Mouse (Mus musculus): ENCODE results near the gene Atf4. TPM values are rescaled to one million over a fixed set of nuclear protein-coding genes. Genes with fewer than 3 reads are reported as not detected.
A peak's percentile ranks its signal among the peaks of the same experiment; 100 is the strongest.

The Atf4 gene
- polyA plus RNA-seq, 1 experiment from 2014 or later: 74.9 TPM

DNA sequence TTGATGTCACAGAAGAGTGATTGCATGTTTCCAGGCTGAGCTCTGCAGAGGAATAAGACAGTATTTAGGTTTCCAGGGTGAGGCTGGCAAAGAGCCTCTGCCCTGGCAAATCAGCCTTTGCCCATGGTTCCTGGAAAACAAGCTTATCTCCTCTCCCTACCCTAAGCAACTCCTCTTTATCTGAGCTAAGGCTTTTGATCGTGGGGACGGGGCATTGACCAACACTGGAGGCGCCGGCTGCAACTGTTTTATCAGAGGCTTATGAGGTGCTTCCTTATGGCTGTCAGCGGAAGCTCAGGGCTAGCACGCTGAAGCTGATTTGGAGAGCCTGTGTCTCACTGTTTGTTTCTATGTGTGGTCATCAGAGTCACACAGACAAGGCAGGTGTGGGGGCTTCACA lies 4.4 kb upstream of the Atf4 start:
- H3K27me3 ChIP-seq (replicated peaks): no peaks in the 10 kb centered on the region
- 17% methylated on average over 6 of the region's 6 CpGs for WGBS
- H3K9me3 ChIP-seq: no peaks in the 10 kb centered on the region
- H3K4me2 ChIP-seq: peak overlapping the region; percentile 42
- H3K4me1 ChIP-seq: peaks cover 52% of the 10 kb centered on the region
- H3K36me3 ChIP-seq: peaks cover 71% of the 10 kb centered on the region
- no peak for ATAC-seq (ENCODE audit: extremely low read depth, insufficient number of reproducible peaks, low FRiP score, low TSS enrichment)
- H3K27ac ChIP-seq (replicated peaks): peak overlapping the region; percentile 92
- H3K4me3 ChIP-seq: no peak overlapping the region
- peak overlapping the region; percentile 73 for H3K9ac ChIP-seq

DNA sequence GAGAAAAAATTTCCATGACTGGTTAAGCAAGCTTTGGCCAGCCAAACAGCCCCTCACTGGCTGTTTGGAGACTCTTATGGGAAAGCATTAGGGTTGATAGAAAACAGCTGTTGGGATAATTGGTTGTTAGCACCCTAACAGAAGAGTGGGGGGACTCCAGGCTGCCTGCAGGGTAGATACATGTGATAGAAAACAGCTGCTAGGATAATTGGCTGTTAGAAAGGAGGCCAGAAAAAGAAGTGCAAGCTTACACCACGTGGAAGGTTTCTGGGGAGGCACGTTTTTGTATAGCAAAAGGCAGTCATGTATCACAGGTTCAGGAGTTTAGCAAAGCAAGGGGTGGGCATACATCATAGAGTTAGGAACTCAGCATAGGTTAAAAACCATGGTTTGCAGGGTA lies 1.5 kb upstream of the Atf4 start:
- Histone ChIP-seq H3K4me2 (peak overlapping the region; percentile 90), H3K9ac (peak overlapping the region; percentile 91; the same call in 1 of the 2 replicates), H3K9me3 (no peaks in the 10 kb centered on the region), H3K27me3 (replicated peaks) (no peaks in the 10 kb centered on the region), H3K27ac (replicated peaks) (peak overlapping the region; percentile 100), H3K4me3 (peak overlapping the region; percentile 100; the same call in 1 of the 2 replicates), H3K4me1 (peaks cover 74% of the 10 kb centered on the region), H3K36me3 (peaks cover 66% of the 10 kb centered on the region)
- 27% methylated on average over 2 of the region's 2 CpGs for WGBS
- no peak for ATAC-seq (ENCODE audit: extremely low read depth, insufficient number of reproducible peaks, low FRiP score, low TSS enrichment)

DNA sequence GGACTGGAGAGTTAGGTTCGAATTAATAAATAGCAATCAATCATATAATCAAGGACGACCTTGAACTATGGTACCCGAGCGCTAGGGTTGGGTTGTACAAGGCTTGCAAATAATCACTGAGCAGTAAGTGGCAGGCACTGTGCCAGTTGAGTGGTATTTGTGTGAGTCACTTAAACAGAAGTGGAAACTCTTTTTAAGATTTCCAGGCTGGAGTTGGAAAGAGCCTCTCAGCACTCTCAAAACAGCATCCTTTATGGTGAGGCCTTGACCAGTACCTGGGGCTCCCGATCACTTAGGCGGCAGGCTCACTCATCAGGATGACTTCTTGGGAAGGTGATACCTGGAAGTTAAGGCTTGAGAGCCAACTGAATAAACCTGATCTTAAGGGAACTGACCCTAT lies 777 bp upstream of the Atf4 start:
- peaks cover 80% of the 10 kb centered on the region for H3K4me1 ChIP-seq
- peak overlapping the region; percentile 90 for H3K4me2 ChIP-seq
- H3K4me3 ChIP-seq: peak overlapping the region; percentile 100
- no peaks in the 10 kb centered on the region for H3K9me3 ChIP-seq
- H3K9ac ChIP-seq: peak overlapping the region; percentile 91
- WGBS: 34% methylated on average over 6 of the region's 6 CpGs
- no peaks in the 10 kb centered on the region for H3K27me3 ChIP-seq (replicated peaks)
- peaks cover 65% of the 10 kb centered on the region for H3K36me3 ChIP-seq
- peak overlapping the region; percentile 100 for H3K27ac ChIP-seq (replicated peaks)
- ATAC-seq (ENCODE audit: extremely low read depth, insufficient number of reproducible peaks, low FRiP score, low TSS enrichment): no peak

DNA sequence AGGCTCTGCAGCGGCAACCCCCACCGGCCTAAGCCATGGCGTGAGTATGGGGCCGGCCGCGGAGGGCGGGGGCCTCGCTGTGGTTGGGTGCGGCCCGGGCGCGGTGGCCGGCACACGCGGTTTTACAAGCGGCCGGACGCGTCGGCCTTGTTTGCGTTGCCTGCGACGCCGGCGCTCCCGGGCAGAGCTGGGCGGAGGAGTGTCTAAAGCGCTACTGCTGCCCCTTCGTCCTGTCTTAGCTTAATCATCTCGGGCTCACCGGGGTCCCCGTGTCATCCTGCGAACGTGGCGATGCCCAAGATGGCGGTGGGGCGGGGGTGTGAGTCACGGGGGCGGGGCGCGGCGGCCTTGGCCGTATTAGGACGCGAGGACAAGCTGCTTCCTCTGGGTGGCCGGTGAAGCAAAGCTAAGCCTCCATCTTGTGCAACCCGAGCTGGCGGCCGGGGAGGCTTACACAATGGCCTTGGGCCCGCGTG lies 700 bp downstream of the Atf4 start:
- Histone ChIP-seq H3K4me3 (peak overlapping the region; percentile 100), H3K4me1 (peaks cover 69% of the 10 kb centered on the region), H3K9ac (peak overlapping the region; percentile 100), H3K9me3 (no peaks in the 10 kb centered on the region), H3K27me3 (replicated peaks) (no peaks in the 10 kb centered on the region), H3K36me3 (peaks cover 65% of the 10 kb centered on the region), H3K27ac (replicated peaks) (peak overlapping the region; percentile 100), H3K4me2 (peak overlapping the region; percentile 90)
- ATAC-seq (ENCODE audit: extremely low read depth, insufficient number of reproducible peaks, low FRiP score, low TSS enrichment): peak; percentile 43
- under 1% methylated on average over 51 of the region's 51 CpGs for WGBS

DNA sequence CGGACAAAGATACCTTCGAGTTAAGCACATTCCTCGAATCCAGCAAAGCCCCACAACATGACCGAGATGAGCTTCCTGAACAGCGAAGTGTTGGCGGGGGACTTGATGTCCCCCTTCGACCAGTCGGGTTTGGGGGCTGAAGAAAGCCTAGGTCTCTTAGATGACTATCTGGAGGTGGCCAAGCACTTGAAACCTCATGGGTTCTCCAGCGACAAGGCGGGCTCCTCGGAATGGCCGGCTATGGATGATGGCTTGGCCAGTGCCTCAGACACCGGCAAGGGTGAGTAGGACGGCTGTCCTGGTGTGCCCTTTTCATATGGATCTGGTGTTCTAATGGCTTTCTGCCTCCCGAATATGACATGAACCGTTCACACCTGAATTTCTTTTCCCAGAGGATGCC lies 1.3 kb downstream of the Atf4 start:
- H3K36me3 ChIP-seq: peaks cover 65% of the 10 kb centered on the region
- 5% methylated on average over 16 of the region's 16 CpGs for WGBS

DNA sequence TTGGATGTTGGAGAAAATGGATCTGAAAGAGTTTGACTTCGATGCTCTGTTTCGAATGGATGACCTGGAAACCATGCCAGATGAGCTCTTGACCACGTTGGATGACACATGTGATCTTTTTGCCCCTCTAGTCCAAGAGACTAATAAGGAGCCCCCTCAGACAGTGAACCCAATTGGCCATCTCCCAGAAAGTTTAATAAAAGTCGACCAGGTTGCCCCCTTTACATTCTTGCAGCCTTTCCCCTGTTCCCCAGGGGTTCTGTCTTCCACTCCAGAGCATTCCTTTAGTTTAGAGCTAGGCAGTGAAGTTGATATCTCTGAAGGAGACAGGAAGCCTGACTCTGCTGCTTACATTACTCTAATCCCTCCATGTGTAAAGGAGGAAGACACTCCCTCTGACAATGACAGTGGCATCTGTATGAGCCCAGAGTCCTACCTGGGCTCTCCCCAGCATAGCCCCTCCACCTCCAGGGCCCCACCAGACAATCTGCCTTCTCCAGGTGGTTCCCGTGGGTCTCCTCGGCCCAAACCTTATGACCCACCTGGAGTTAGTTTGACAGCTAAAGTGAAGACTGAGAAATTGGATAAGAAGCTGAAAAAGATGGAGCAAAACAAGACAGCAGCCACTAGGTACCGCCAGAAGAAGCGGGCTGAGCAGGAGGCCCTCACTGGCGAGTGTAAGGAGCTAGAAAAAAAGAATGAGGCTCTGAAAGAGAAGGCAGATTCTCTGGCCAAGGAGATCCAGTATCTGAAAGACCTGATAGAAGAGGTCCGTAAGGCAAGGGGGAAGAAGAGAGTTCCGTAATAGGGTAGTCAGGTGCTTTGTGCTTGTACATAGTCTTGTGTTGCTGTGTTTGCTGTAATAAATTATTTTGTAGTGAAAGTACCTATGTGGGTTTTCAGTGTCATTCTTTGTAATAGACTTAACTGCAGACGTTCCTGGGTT lies 1.9 kb downstream of the Atf4 start:
- peaks cover 60% of the 10 kb centered on the region for H3K36me3 ChIP-seq
- WGBS: 55% methylated on average over 12 of the region's 12 CpGs
- peak overlapping the region; percentile 90 for H3K4me2 ChIP-seq
- H3K9ac ChIP-seq: peak overlapping the region; percentile 100
- no peak for ATAC-seq (ENCODE audit: extremely low read depth, insufficient number of reproducible peaks, low FRiP score, low TSS enrichment)
- H3K27me3 ChIP-seq (replicated peaks): no peaks in the 10 kb centered on the region
- peak overlapping the region; percentile 100 for H3K4me3 ChIP-seq
- H3K27ac ChIP-seq (replicated peaks): peak overlapping the region; percentile 100
- no peaks in the 10 kb centered on the region for H3K9me3 ChIP-seq
- H3K4me1 ChIP-seq: peaks cover 57% of the 10 kb centered on the region

More for the DNA sequence above, 1.3 kb downstream of the Atf4 start:
- H3K4me1 ChIP-seq: peaks cover 64% of the 10 kb centered on the region
- H3K27ac ChIP-seq (replicated peaks): peak overlapping the region; percentile 100
- no peak for ATAC-seq (ENCODE audit: extremely low read depth, insufficient number of reproducible peaks, low FRiP score, low TSS enrichment)
- peak overlapping the region; percentile 90 for H3K4me2 ChIP-seq
- H3K4me3 ChIP-seq: peak overlapping the region; percentile 100
- no peaks in the 10 kb centered on the region for H3K9me3 ChIP-seq
- H3K27me3 ChIP-seq (replicated peaks): no peaks in the 10 kb centered on the region
- H3K9ac ChIP-seq: peak overlapping the region; percentile 100

DNA sequence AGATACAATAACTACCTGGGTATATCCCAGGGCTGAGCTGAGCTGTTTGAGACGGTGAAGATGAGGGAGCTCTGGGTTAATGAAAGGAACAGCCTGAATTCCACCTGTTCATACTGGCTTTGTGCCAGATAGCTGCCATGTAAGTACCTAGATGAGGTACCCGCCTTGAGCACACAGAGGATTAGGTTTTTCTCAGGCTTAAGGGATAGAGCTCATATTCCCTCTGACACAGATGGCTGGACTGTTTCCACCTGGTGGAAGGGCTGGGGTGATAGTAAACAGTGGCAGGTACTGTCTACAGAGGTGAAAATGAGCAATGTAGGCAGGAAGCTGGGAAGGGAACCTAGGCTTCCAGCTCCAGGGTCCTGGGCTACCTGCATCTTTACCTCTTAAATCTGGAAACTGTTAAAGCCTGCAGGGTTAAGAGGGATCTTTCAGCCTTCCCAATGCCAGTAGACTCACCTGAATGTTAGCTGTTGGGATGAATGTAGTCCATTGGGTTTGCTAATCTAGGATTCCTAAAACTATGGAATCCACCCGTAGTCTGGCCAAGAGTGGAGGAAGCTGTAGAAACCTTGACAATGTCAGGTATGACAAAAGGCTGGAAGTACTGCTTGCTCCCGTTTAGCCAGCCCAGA lies 2.7 kb downstream of the Atf4 start:
- no peak for ATAC-seq (ENCODE audit: extremely low read depth, insufficient number of reproducible peaks, low FRiP score, low TSS enrichment)
- Histone ChIP-seq H3K27me3 (replicated peaks) (no peaks in the 10 kb centered on the region), H3K9me3 (no peaks in the 10 kb centered on the region), H3K36me3 (peaks cover 53% of the 10 kb centered on the region), H3K4me3 (peak overlapping the region; percentile 100), H3K27ac (replicated peaks) (peak overlapping the region; percentile 100), H3K4me2 (peak overlapping the region; percentile 90), H3K9ac (peak overlapping the region; percentile 100), H3K4me1 (peaks cover 53% of the 10 kb centered on the region)
- 28% methylated on average over 4 of the region's 4 CpGs for WGBS

DNA sequence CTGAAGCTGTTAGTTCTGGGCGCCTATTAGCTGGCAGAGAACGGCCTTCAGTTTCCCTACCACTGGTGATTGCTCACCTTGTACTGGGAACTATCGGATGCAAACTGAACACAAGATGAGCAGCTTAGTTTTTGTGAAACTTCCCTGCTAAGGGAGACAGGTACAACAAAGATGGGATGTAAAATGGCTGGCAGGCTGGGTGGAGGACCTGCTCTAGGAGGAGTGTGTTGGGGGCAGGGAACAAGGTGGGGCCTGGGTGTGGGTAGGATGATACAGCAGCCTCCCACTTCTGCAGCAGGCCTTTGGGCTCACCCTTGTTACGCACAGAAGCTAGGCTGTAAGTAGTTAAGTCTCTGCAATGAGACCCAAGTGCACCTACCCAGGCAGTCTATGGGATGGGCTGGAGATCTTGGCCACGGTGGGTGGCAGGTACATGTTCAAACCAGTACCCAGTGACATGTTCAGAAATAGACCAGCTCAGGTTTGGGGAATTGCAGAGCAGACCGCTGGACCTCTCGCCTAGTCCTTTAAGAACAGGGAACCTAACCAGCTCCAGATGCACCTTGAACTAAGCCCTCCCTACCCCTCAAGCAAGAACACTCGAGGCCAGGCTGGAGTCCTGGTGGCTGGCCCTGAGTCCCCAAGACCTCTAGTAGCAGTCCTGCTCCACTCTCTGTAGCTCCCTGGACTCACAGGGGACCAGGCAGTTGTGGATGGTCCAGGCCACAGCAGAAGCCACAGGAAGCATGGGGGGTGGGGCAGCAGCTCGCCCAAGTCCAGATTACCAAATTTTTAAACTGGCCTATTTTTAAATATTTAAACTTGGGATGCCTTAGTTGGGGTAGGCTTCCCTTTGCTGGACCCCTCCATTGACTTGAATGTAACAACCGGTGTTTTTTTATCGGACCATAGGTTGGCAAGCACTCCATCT lies 3.5 kb downstream of the Atf4 start:
- WGBS: 54% methylated on average over 11 of the region's 11 CpGs
- no peak for ATAC-seq (ENCODE audit: extremely low read depth, insufficient number of reproducible peaks, low FRiP score, low TSS enrichment)
- Histone ChIP-seq H3K36me3 (peaks cover 49% of the 10 kb centered on the region), H3K9me3 (no peaks in the 10 kb centered on the region), H3K9ac (peak overlapping the region; percentile 100), H3K4me3 (peak overlapping the region; percentile 100), H3K27me3 (replicated peaks) (no peaks in the 10 kb centered on the region), H3K27ac (replicated peaks) (peak overlapping the region; percentile 100), H3K4me2 (peak overlapping the region; percentile 90), H3K4me1 (peaks cover 53% of the 10 kb centered on the region)

DNA sequence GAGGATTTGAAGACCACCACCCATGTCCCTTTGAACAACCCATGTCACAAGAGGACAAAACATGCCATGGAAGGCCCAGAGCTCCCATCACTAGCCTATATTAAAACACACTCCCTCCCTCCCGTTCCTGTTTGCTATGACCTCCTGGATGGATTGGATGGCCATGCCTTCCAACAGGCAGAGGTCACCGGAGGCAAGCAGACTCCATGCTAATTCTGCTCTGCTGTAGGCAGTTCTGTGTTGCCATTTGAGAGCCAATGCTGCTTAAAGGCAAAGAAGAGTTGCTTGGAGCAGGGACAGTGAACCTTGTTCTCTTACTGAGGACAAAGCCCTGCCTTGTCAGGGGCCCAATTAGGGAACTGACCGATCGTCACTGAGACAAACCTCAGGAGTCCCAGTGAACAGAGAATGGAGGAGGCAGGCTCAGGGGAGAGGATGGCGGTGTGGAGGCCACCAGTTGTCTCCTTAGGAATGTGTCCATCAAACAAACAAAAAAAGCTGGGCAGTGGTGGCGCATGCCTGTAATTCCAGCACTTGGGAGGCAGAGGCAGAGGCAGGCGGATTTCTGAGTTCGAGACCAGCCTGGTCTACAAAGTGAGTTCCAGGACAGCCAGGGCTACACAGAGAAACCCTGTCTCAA lies 4.5 kb downstream of the Atf4 start:
- Histone ChIP-seq H3K27ac (replicated peaks) (peak overlapping the region; percentile 30; the same call in 1 of the 2 replicates), H3K27me3 (replicated peaks) (no peaks in the 10 kb centered on the region), H3K4me3 (no peak overlapping the region; the same call in 1 of the 2 replicates), H3K9me3 (no peaks in the 10 kb centered on the region), H3K4me2 (peak overlapping the region; percentile 90; the same call in 1 of the 2 replicates), H3K9ac (no peak overlapping the region), H3K36me3 (peaks cover 49% of the 10 kb centered on the region), H3K4me1 (peaks cover 47% of the 10 kb centered on the region)
- 77% methylated on average over 8 of the region's 8 CpGs for WGBS
- no peak for ATAC-seq (ENCODE audit: extremely low read depth, insufficient number of reproducible peaks, low FRiP score, low TSS enrichment)

DNA sequence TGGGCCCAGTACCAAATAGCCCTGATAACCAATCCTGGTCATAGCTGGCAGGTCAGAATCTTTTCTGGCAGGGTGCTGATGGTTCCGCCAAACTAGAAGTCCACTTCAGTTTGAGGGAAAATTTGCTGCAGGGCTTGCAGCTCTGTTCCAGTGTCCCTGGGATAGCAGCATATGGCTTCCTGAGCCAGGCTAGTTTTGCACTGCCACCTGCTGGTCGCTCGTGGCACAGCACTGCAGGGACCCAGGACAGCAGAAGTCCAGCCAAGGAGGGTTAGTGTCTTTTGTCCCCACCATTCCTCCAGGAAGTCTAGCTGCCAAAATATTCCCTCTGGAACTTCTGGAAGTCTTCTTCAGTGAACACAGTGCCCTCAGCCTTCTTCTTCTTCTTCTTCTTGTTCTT lies 5.7 kb downstream of the Atf4 start:
- Histone ChIP-seq H3K4me2 (no peak overlapping the region), H3K9ac (no peak overlapping the region), H3K4me3 (no peak overlapping the region), H3K9me3 (no peaks in the 10 kb centered on the region), H3K36me3 (peaks cover 49% of the 10 kb centered on the region), H3K27ac (replicated peaks) (no peak overlapping the region), H3K4me1 (peaks cover 49% of the 10 kb centered on the region), H3K27me3 (replicated peaks) (no peaks in the 10 kb centered on the region)
- ATAC-seq (ENCODE audit: extremely low read depth, insufficient number of reproducible peaks, low FRiP score, low TSS enrichment): no peak
- WGBS: 15% methylated on average over 3 of the region's 3 CpGs

Measured in heart, embryonic 13.5 days (tissue).